Mouse (Mus musculus) embryo, embryonic 11.5 days (tissue): ENCODE results near the gene Olfr273.
"Not testable (repeated sequence)": the region's sequence is repeated elsewhere in the genome, so short reads cannot be mapped to it uniquely, and the experiment has no call there.

Experiments
- DNase-seq: peaks from one replicate; pipeline ENCODE4 v3.0.0-alpha.2; 2012; ENCODE audit warnings: low read depth, low spot score

Olfr273 gene

GRCm38 (mm10) chr4:52859136-52859535 is at the start of gene Olfr273:
Gene Olfr273 (minus strand): TSS chr4:52859236.
- DNase-seq = no peak

- DNase-seq = no peak
Observed at GRCm38 (mm10) chr4:52864156-52864555, 5.1 kb upstream of the Olfr273 start.

GRCm38 (mm10) chr4:52849672-52850071 is 9.4 kb downstream of the Olfr273 start:
- DNase-seq = no peak

GRCm38 (mm10) chr4:52849039-52849635 is 9.9 kb downstream of the Olfr273 start:
- no peak for DNase-seq

- DNase-seq = not testable (repeated sequence)
Observed at GRCm38 (mm10) chr4:52845411-52845810, 13.6 kb downstream of the Olfr273 start.

- DNase-seq = no peak
Observed at GRCm38 (mm10) chr4:52821375-52821774, 37.7 kb downstream of the Olfr273 start.

GRCm38 (mm10) chr4:52814304-52814703 is 44.7 kb downstream of the Olfr273 start, which contains the start of gene Olfr275:
Gene Olfr275 (plus strand): TSS chr4:52814604.
- DNase-seq = no peak

- DNase-seq = peak; percentile 14
Observed at GRCm38 (mm10) chr4:52811871-52812270, 47.2 kb downstream of the Olfr273 start.
